ENCODE assay signal across 10 mouse cellular contexts in genomic region chr7:75655180-75656074, GRCm38 (mm10).
DNase-seq lines count a peak whose midpoint lies in the region; ATAC-seq and TF ChIP-seq lines count a peak whose summit lies in the region.
"Had no signal": no experiment of that assay in that cellular context is flagged by ENCODE, and none has a peak within 500 bp of the region (broad histone marks: within the 10 kb centered on the region; RNA-seq: fewer than 3 reads in every experiment).

No protein-coding gene starts in this region.

- peaks cover 18% of the 10 kb centered on the region for H3K4me1 ChIP-seq in G1E (ENCODE audit: insufficient read depth, low read depth, low read length)
- peaks cover 61% of the 10 kb centered on the region for H3K4me1 ChIP-seq in megakaryocyte, embryonic 14.5 days

- H3K36me3 ChIP-seq in G1E (replicated peaks), result peaks cover 2% of the 10 kb centered on the region
- peaks cover 38% of the 10 kb centered on the region for H3K36me3 ChIP-seq in megakaryocyte, embryonic 14.5 days (replicated peaks; ENCODE audit: low read length)

- H3K4me3 ChIP-seq in left cerebral cortex, adult 2 months, result peak overlapping the region; percentile 25
- peak overlapping the region; percentile 66 for H3K4me3 ChIP-seq in G1E (ENCODE audit: low read depth, low read length)
- peak overlapping the region; percentile 91 for H3K4me3 ChIP-seq in megakaryocyte, embryonic 14.5 days (replicated peaks)

- peak; percentile 42; the same call in 1 of the 2 replicates for ATAC-seq in G1E (ENCODE audit: extremely low read depth, insufficient number of reproducible peaks, low FRiP score, poor library complexity, severe bottlenecking)

- no peak for TF ChIP-seq CTCF in left cerebral cortex, adult 2 months (IDR thresholded peaks at IDR 0.05)
- TF ChIP-seq CTCF in G1E (IDR thresholded peaks at IDR 0.05; ENCODE audit: low read depth, low read length), result no peak

- no peak for DNase-seq in left cerebral cortex, adult 2 months (ENCODE audit: extremely low spot score in 1 of 2, low spot score in 2 of 2)
- no peak for DNase-seq in left cerebral cortex, adult 8-10 months (ENCODE audit: low spot score in 2 of 2)
- DNase-seq in G1E (ENCODE audit: low spot score), result no peak
- DNase-seq in c-Kit-positive CD71-positive TER-119-positive erythroid progenitor cells, embryonic 14.5 days (ENCODE audit: low spot score), result peak; percentile 46
- no peak for DNase-seq in urinary bladder, adult 18-20 months (ENCODE audit: low spot score in 2 of 2)
- DNase-seq in frontal cortex, postnatal 14 days (ENCODE audit: low spot score in 2 of 2), result no peak
- DNase-seq in right cerebral cortex, adult 2 months (ENCODE audit: low spot score in 2 of 2), result no peak
- DNase-seq: adrenal gland, postnatal 10 days; kidney, postnatal 4 days had no signal

- no peaks in the 10 kb centered on the region for H3K9me3 ChIP-seq in G1E (replicated peaks)
- no peaks in the 10 kb centered on the region for H3K9me3 ChIP-seq in megakaryocyte, embryonic 14.5 days

- no peaks in the 10 kb centered on the region for H3K27me3 ChIP-seq in G1E (ENCODE audit: insufficient read depth, low read length)
- no peaks in the 10 kb centered on the region for H3K27me3 ChIP-seq in megakaryocyte, embryonic 14.5 days (replicated peaks)

- intact Hi-C loops in left cerebral cortex, adult 2 months (cut with DNase I), result no loop called here

- H3K27ac ChIP-seq in left cerebral cortex, adult 2 months, result peak overlapping the region; percentile 36; the same call in 1 of the 2 replicates

Comparison
In these comparisons a context has a peak if more than half of its experiments do, and no peak if none do; other contexts are left out.
1. H3K4me3 ChIP-seq: peak in every context shown above with its lines; median percentile 91 in megakaryocyte, embryonic 14.5 days; 66 in G1E; 25 in left cerebral cortex, adult 2 months.